Mouse (Mus musculus): Measurements from ENCODE around the gene Iqgap2.

DNA sequence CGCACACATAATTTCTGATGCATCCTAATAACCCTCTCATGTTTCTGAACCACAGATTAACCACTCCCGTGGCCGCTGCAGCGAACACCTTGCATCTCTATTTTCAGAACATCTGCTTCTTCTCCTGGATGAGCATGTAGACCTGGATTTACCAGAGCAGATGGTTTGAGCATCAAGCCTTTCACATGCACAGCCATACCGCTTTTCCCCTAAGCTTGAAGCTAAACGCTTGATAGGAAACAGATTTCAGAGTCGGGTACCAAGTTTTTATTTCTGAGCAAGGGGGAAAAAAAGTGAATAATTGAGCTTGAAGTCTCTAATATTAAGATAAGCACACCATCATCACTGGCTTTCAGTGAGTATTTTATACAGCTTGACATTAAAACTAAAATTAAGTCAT lies 144.6 kb downstream of the Iqgap2 start:
- TF ChIP-seq CTCF (IDR thresholded peaks at IDR 0.05; ENCODE audit: extremely low read depth, insufficient read depth, low read length) (no peak), POLR2A (IDR thresholded peaks at IDR 0.05; ENCODE audit: extremely low read depth, insufficient read depth, low read length) (no peak)

Measured in cortical plate, adult 2 months (tissue).